Mouse (Mus musculus): Measurements from ENCODE around the gene Serping1. TPM values are rescaled to one million over a fixed set of nuclear protein-coding genes. Genes with fewer than 3 reads are reported as not detected.
A peak's percentile ranks its signal among the peaks of the same experiment; 100 is the strongest.

Serping1 gene
- polyA plus RNA-seq, 1 experiment, result 13.6 TPM

- Histone ChIP-seq H3K4me1 (ENCODE audit: control insufficient read depth, insufficient read depth, low read length) (no peaks in the 10 kb centered on the region; the same call in 1 of the 2 replicates), H3K27ac (ENCODE audit: insufficient read depth, low read length) (no peak overlapping the region), H3K4me3 (ENCODE audit: insufficient read depth, low read length) (no peak overlapping the region)
- TF ChIP-seq POLR2A (IDR thresholded peaks at IDR 0.05; ENCODE audit: extremely low read depth, insufficient read depth, low read length) (no peak), CTCF (IDR thresholded peaks at IDR 0.05; ENCODE audit: extremely low read depth, insufficient read depth, low read length) (no peak)
These were observed 51.4 kb downstream of the Serping1 start for GRCm38 (mm10) chr2:84723856-84724255.

GRCm38 (mm10) chr2:84721182-84721581, 54.1 kb downstream of the Serping1 start:
- Histone ChIP-seq H3K4me3 (ENCODE audit: insufficient read depth, low read length) (no peak overlapping the region), H3K27ac (ENCODE audit: insufficient read depth, low read length) (no peak overlapping the region), H3K4me1 (ENCODE audit: control insufficient read depth, insufficient read depth, low read length) (no peaks in the 10 kb centered on the region; the same call in 1 of the 2 replicates)
- TF ChIP-seq CTCF (IDR thresholded peaks at IDR 0.05; ENCODE audit: extremely low read depth, insufficient read depth, low read length) (no peak), POLR2A (IDR thresholded peaks at IDR 0.05; ENCODE audit: extremely low read depth, insufficient read depth, low read length) (no peak)

GRCm38 (mm10) chr2:84720718-84721117, 54.5 kb downstream of the Serping1 start:
- no peak for TF ChIP-seq POLR2A (IDR thresholded peaks at IDR 0.05; ENCODE audit: extremely low read depth, insufficient read depth, low read length)
- no peak for TF ChIP-seq CTCF (IDR thresholded peaks at IDR 0.05; ENCODE audit: extremely low read depth, insufficient read depth, low read length)
- no peaks in the 10 kb centered on the region; the same call in 1 of the 2 replicates for H3K4me1 ChIP-seq (ENCODE audit: control insufficient read depth, insufficient read depth, low read length)
- H3K4me3 ChIP-seq (ENCODE audit: insufficient read depth, low read length), result no peak overlapping the region
- no peak overlapping the region for H3K27ac ChIP-seq (ENCODE audit: insufficient read depth, low read length)

DNA sequence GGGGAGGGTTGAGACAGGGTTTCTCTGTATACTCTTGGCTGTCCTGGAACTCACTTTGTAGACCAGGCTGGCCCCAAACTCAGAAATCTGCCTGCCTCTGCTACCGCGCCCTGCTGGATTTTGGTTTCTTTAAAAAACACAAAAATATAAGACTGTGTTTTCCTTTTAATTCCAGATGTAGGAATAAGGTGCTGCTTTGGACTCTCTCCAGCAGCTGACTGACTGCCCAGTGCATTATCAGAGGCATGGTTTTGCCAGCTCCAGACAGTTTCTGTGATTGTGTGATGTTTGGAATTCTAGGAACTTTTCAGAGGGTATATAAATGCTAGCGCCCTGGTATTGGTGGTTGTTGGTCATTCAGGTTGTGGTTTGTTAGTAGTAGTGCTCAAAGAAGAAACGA, 57.9 kb downstream of the Serping1 start:
- Histone ChIP-seq H3K27ac (ENCODE audit: insufficient read depth, low read length) (no peak overlapping the region), H3K4me3 (ENCODE audit: insufficient read depth, low read length) (no peak overlapping the region), H3K4me1 (ENCODE audit: control insufficient read depth, insufficient read depth, low read length) (peaks cover 2% of the 10 kb centered on the region; the same call in 1 of the 2 replicates)
- TF ChIP-seq POLR2A (IDR thresholded peaks at IDR 0.05; ENCODE audit: extremely low read depth, insufficient read depth, low read length) (no peak), CTCF (IDR thresholded peaks at IDR 0.05; ENCODE audit: extremely low read depth, insufficient read depth, low read length) (no peak)

GRCm38 (mm10) chr2:84716423-84717355, 58.6 kb downstream of the Serping1 start:
- Histone ChIP-seq H3K27ac (ENCODE audit: insufficient read depth, low read length) (peak overlapping the region; percentile 82), H3K4me3 (ENCODE audit: insufficient read depth, low read length) (peak overlapping the region; percentile 62), H3K4me1 (ENCODE audit: control insufficient read depth, insufficient read depth, low read length) (peaks cover 2% of the 10 kb centered on the region; the same call in 1 of the 2 replicates)
- TF ChIP-seq POLR2A (IDR thresholded peaks at IDR 0.05; ENCODE audit: extremely low read depth, insufficient read depth, low read length) (no peak), CTCF (IDR thresholded peaks at IDR 0.05; ENCODE audit: extremely low read depth, insufficient read depth, low read length) (no peak)

DNA sequence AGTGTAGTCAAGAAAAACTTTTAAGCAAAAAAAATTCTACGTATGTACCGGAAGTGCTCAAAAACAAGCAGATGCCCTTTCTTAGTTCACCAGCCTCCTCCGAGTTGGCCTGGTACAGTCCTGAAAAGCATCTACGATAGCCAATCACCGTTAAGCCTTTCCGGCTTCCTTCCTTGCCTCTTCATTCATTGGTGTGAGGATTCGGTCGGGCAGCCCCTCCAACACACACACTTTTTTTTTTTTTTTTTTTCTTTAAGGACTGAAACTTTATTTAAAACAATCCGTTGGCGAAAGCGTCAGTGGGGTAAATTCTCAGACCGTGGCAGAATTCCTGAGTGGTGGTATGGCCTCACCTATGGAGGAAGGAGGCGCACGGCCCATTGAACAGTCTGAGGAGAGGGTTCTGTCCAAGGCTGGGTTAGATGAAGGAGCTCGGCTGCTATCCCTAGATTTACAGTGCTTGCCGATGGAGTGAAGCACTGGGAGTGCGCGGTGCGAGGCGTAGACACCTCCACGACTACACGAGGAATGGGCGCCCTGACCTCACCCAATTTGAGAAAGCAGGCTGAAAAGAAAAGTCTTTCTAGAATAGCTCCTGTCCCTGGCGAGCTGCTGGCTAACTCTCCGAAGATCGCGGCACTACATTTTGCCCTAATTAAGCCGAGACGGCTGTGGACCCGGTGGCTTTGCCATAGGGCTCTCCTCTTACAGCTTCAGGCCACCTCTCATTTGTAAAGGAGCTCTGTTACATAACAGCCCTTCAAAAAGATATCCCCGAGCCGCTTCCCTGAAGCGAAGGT, 59.5 kb downstream of the Serping1 start:
- Histone ChIP-seq H3K4me1 (ENCODE audit: control insufficient read depth, insufficient read depth, low read length) (peaks cover 2% of the 10 kb centered on the region; the same call in 1 of the 2 replicates), H3K27ac (ENCODE audit: insufficient read depth, low read length) (peak overlapping the region; percentile 82), H3K4me3 (ENCODE audit: insufficient read depth, low read length) (peak overlapping the region; percentile 62)
- no peak for TF ChIP-seq CTCF (IDR thresholded peaks at IDR 0.05; ENCODE audit: extremely low read depth, insufficient read depth, low read length)
- peak; percentile 54 for TF ChIP-seq POLR2A (IDR thresholded peaks at IDR 0.05; ENCODE audit: extremely low read depth, insufficient read depth, low read length)

Other genes starting within 250 kb of the Serping1 start
- gene Ctnnd1, start 124.7 kb downstream of the Serping1 start, polyA plus RNA-seq (2012; rRNA removed), result 42.1 and 42.6 TPM in 2 replicates
- gene Btbd18, start 116.4 kb downstream of the Serping1 start, polyA plus RNA-seq (2012; rRNA removed), result not detected in 2 replicates
- gene Selenoh, start 104.7 kb downstream of the Serping1 start, polyA plus RNA-seq (2012; rRNA removed), result 50.4 and 53.7 TPM in 2 replicates
- gene Gm28635, start 97.4 kb downstream of the Serping1 start, polyA plus RNA-seq (2012; rRNA removed), result not detected in 2 replicates
- gene Med19, start 97.0 kb downstream of the Serping1 start, polyA plus RNA-seq (2012; rRNA removed), result 26.8 and 28.2 TPM in 2 replicates
- 264 and 274 TPM in 2 replicates for gene Tmx2, start 96.3 kb downstream of the Serping1 start, polyA plus RNA-seq (2012; rRNA removed)
- gene Zdhhc5, start 60.3 kb downstream of the Serping1 start, polyA plus RNA-seq (2012; rRNA removed), result 27.5 and 29.7 TPM in 2 replicates
- gene Clp1, start 48.1 kb downstream of the Serping1 start, polyA plus RNA-seq (2012; rRNA removed), result 9.0 and 10.0 TPM in 2 replicates
- gene Ypel4, start 41.4 kb downstream of the Serping1 start, polyA plus RNA-seq (2012; rRNA removed), result 129 and 156 TPM in 2 replicates
- gene Gm19426, start 31.8 kb downstream of the Serping1 start, polyA plus RNA-seq (2012; rRNA removed), result 1.4 and 2.0 TPM in 2 replicates
- gene Ube2l6, start 23.4 kb upstream of the Serping1 start, polyA plus RNA-seq (2012; rRNA removed), result 9.4 and 12.1 TPM in 2 replicates
- not detected in 2 replicates for gene Smtnl1, start 47.2 kb upstream of the Serping1 start, polyA plus RNA-seq (2012; rRNA removed)
- gene Timm10, start 51.6 kb upstream of the Serping1 start, polyA plus RNA-seq (2012; rRNA removed), result 82.0 and 85.7 TPM in 2 replicates
- gene Slc43a1, start 63.4 kb upstream of the Serping1 start, polyA plus RNA-seq (2012; rRNA removed), result 0.13 and 0.52 TPM in 2 replicates
- gene Rtn4rl2, start 111.3 kb upstream of the Serping1 start, polyA plus RNA-seq (2012; rRNA removed), result 73.3 and 76.9 TPM in 2 replicates
- 0.68 and 0.92 TPM in 2 replicates for gene Slc43a3, start 161.1 kb upstream of the Serping1 start, polyA plus RNA-seq (2012; rRNA removed)
- gene Prg2, start 205.0 kb upstream of the Serping1 start, polyA plus RNA-seq (2012; rRNA removed), result 0.17 TPM in 1 of 2 replicates, not detected in the other
- not detected in 2 replicates for gene Prg3, start 212.8 kb upstream of the Serping1 start, polyA plus RNA-seq (2012; rRNA removed)

Measured in cortical plate, adult 2 months (tissue).